Mouse (Mus musculus): ENCODE data around the gene Mipep. TPM values are rescaled to one million over a fixed set of nuclear protein-coding genes. Genes with fewer than 3 reads are reported as not detected.
A peak's percentile ranks its signal among the peaks of the same experiment; 100 is the strongest.

Gene Mipep
- polyA plus RNA-seq, 1 experiment from 2014 or later, result 24.0 TPM

- H3K27ac ChIP-seq, result no peak overlapping the region
- no peaks in the 10 kb centered on the region for H3K9me3 ChIP-seq (replicated peaks)
- whole genome bisulfite sequencing, result 89% methylated on average over 5 of the region's 5 CpGs
- no peaks in the 10 kb centered on the region for H3K4me1 ChIP-seq
- H3K27me3 ChIP-seq (ENCODE audit: low read depth, poor library complexity, severe bottlenecking), result no peaks in the 10 kb centered on the region
- no peak overlapping the region for H3K4me3 ChIP-seq
- H3K36me3 ChIP-seq, result peaks cover 33% of the 10 kb centered on the region
- DNase-seq (ENCODE audit: low spot score), result no peak
These were observed 33.7 kb downstream of the Mipep start for GRCm38 (mm10) chr14:60818045-60818444.

- Histone ChIP-seq H3K27me3 (ENCODE audit: low read depth, poor library complexity, severe bottlenecking) (no peaks in the 10 kb centered on the region), H3K36me3 (peaks cover 48% of the 10 kb centered on the region), H3K4me1 (no peaks in the 10 kb centered on the region), H3K4me3 (no peak overlapping the region), H3K9me3 (replicated peaks) (no peaks in the 10 kb centered on the region), H3K27ac (no peak overlapping the region)
- 93% methylated on average over 2 of the region's 2 CpGs for WGBS
- no peak for DNase-seq (ENCODE audit: low spot score)
These were observed 45.7 kb downstream of the Mipep start for GRCm38 (mm10) chr14:60830096-60830495.

- Histone ChIP-seq H3K27ac (no peak overlapping the region), H3K4me1 (peaks cover 9% of the 10 kb centered on the region), H3K4me3 (no peak overlapping the region), H3K27me3 (ENCODE audit: low read depth, poor library complexity, severe bottlenecking) (no peaks in the 10 kb centered on the region), H3K9me3 (replicated peaks) (no peaks in the 10 kb centered on the region), H3K36me3 (peaks cover 39% of the 10 kb centered on the region)
- no peak for DNase-seq (ENCODE audit: low spot score)
- WGBS, result 90% methylated on average over 6 of the region's 6 CpGs
These were observed 52.3 kb downstream of the Mipep start for GRCm38 (mm10) chr14:60836709-60837108.

GRCm38 (mm10) chr14:60839654-60840053 is 55.3 kb downstream of the Mipep start:
- Histone ChIP-seq H3K9me3 (replicated peaks) (no peaks in the 10 kb centered on the region), H3K27me3 (ENCODE audit: low read depth, poor library complexity, severe bottlenecking) (no peaks in the 10 kb centered on the region), H3K4me3 (no peak overlapping the region), H3K4me1 (peaks cover 16% of the 10 kb centered on the region), H3K36me3 (peaks cover 22% of the 10 kb centered on the region; the same call in 1 of the 2 replicates), H3K27ac (no peak overlapping the region)
- WGBS, result 87% methylated on average over 8 of the region's 8 CpGs
- DNase-seq (ENCODE audit: low spot score), result no peak

GRCm38 (mm10) chr14:60841977-60842659 is 57.7 kb downstream of the Mipep start:
- no peak for DNase-seq (ENCODE audit: low spot score)
- Histone ChIP-seq H3K27me3 (ENCODE audit: low read depth, poor library complexity, severe bottlenecking) (no peaks in the 10 kb centered on the region), H3K4me3 (no peak overlapping the region), H3K36me3 (peaks cover 20% of the 10 kb centered on the region; the same call in 1 of the 2 replicates), H3K4me1 (peaks cover 24% of the 10 kb centered on the region), H3K9me3 (replicated peaks) (no peaks in the 10 kb centered on the region), H3K27ac (no peak overlapping the region)
- 80% methylated on average over 14 of the region's 14 CpGs for WGBS

GRCm38 (mm10) chr14:60843596-60843995 is 59.2 kb downstream of the Mipep start:
- 94% methylated on average over 7 of the region's 7 CpGs for WGBS
- H3K27me3 ChIP-seq (ENCODE audit: low read depth, poor library complexity, severe bottlenecking), result no peaks in the 10 kb centered on the region
- no peak for DNase-seq (ENCODE audit: low spot score)
- peaks cover 24% of the 10 kb centered on the region for H3K4me1 ChIP-seq
- H3K9me3 ChIP-seq (replicated peaks), result no peaks in the 10 kb centered on the region
- no peak overlapping the region for H3K27ac ChIP-seq
- no peak overlapping the region for H3K4me3 ChIP-seq
- peaks cover 24% of the 10 kb centered on the region for H3K36me3 ChIP-seq

- H3K27ac ChIP-seq, result 0 out of 2 replicates have a peak overlapping the region, but pooled peaks have one; percentile 34
- DNase-seq (ENCODE audit: low spot score), result no peak
- 40% methylated on average over 10 of the region's 10 CpGs for WGBS
These were observed 61.1 kb downstream of the Mipep start for GRCm38 (mm10) chr14:60845261-60846045.

GRCm38 (mm10) chr14:60846174-60846573 is 61.8 kb downstream of the Mipep start:
- Histone ChIP-seq H3K27me3 (ENCODE audit: low read depth, poor library complexity, severe bottlenecking) (no peaks in the 10 kb centered on the region), H3K4me3 (no peak overlapping the region), H3K4me1 (peaks cover 20% of the 10 kb centered on the region), H3K36me3 (peaks cover 44% of the 10 kb centered on the region), H3K9me3 (replicated peaks) (no peaks in the 10 kb centered on the region), H3K27ac (no peak overlapping the region)
- DNase-seq (ENCODE audit: low spot score), result no peak
- WGBS, result 89% methylated on average over 5 of the region's 5 CpGs

More at GRCm38 (mm10) chr14:60845261-60846045, 61.1 kb downstream of the Mipep start:
- Histone ChIP-seq H3K4me1 (peaks cover 24% of the 10 kb centered on the region), H3K4me3 (no peak overlapping the region), H3K27me3 (ENCODE audit: low read depth, poor library complexity, severe bottlenecking) (no peaks in the 10 kb centered on the region), H3K36me3 (peaks cover 40% of the 10 kb centered on the region), H3K9me3 (replicated peaks) (no peaks in the 10 kb centered on the region)

GRCm38 (mm10) chr14:60848194-60848593 is 63.8 kb downstream of the Mipep start:
- no peak overlapping the region for H3K27ac ChIP-seq
- DNase-seq (ENCODE audit: low spot score), result no peak
- no peak overlapping the region for H3K4me3 ChIP-seq
- no peaks in the 10 kb centered on the region for H3K9me3 ChIP-seq (replicated peaks)
- H3K4me1 ChIP-seq, result peaks cover 10% of the 10 kb centered on the region
- WGBS, result 90% methylated on average over 5 of the region's 5 CpGs
- H3K36me3 ChIP-seq, result peaks cover 60% of the 10 kb centered on the region
- no peaks in the 10 kb centered on the region for H3K27me3 ChIP-seq (ENCODE audit: low read depth, poor library complexity, severe bottlenecking)

GRCm38 (mm10) chr14:60850101-60850500 is 65.7 kb downstream of the Mipep start:
- no peaks in the 10 kb centered on the region for H3K27me3 ChIP-seq (ENCODE audit: low read depth, poor library complexity, severe bottlenecking)
- no peak overlapping the region for H3K4me3 ChIP-seq
- peaks cover 6% of the 10 kb centered on the region for H3K4me1 ChIP-seq
- H3K27ac ChIP-seq, result peak overlapping the region; percentile 32; the same call in 1 of the 2 replicates
- WGBS, result 89% methylated on average over 14 of the region's 14 CpGs
- H3K36me3 ChIP-seq, result peaks cover 69% of the 10 kb centered on the region
- H3K9me3 ChIP-seq (replicated peaks), result no peaks in the 10 kb centered on the region
- DNase-seq (ENCODE audit: low spot score), result no peak

- no peak overlapping the region for H3K27ac ChIP-seq
- 92% methylated on average over 5 of the region's 5 CpGs for WGBS
- peaks cover 6% of the 10 kb centered on the region; the same call in 1 of the 2 replicates for H3K4me1 ChIP-seq
- DNase-seq (ENCODE audit: low spot score), result no peak
- H3K9me3 ChIP-seq (replicated peaks), result no peaks in the 10 kb centered on the region
- no peaks in the 10 kb centered on the region for H3K27me3 ChIP-seq (ENCODE audit: low read depth, poor library complexity, severe bottlenecking)
- H3K36me3 ChIP-seq, result peaks cover 76% of the 10 kb centered on the region
- H3K4me3 ChIP-seq, result no peak overlapping the region
These were observed 67.3 kb downstream of the Mipep start for GRCm38 (mm10) chr14:60851632-60852031.

GRCm38 (mm10) chr14:60856199-60856912 is 72.0 kb downstream of the Mipep start:
- H3K4me1 ChIP-seq, result peaks cover 22% of the 10 kb centered on the region; the same call in 1 of the 2 replicates
- H3K27ac ChIP-seq, result no peak overlapping the region
- H3K27me3 ChIP-seq (ENCODE audit: low read depth, poor library complexity, severe bottlenecking), result no peaks in the 10 kb centered on the region
- WGBS, result 30% methylated on average over 7 of the region's 7 CpGs
- H3K36me3 ChIP-seq, result peaks cover 37% of the 10 kb centered on the region
- DNase-seq (ENCODE audit: low spot score), result no peak
- H3K9me3 ChIP-seq (replicated peaks), result no peaks in the 10 kb centered on the region
- H3K4me3 ChIP-seq, result no peak overlapping the region

Measured in limb, embryonic 10.5 days (tissue).